7 mouse cellular contexts compared by ENCODE assay signal in genomic region chrX:12080095-12080903, GRCm38 (mm10).
DNase-seq lines count a peak whose midpoint lies in the region; ATAC-seq and TF ChIP-seq lines count a peak whose summit lies in the region.

No protein-coding gene starts in this region.

- H3K4me1 ChIP-seq in cerebellum, adult 2 months (ENCODE audit: control insufficient read depth, insufficient read depth, low read length) = peaks cover 6% of the 10 kb centered on the region
- peaks cover 15% of the 10 kb centered on the region for H3K4me1 ChIP-seq in forebrain, embryonic 16.5 days (replicated peaks; ENCODE audit: control insufficient read depth, insufficient read depth, low read length)
- peaks cover 18% of the 10 kb centered on the region for H3K4me1 ChIP-seq in hindbrain, embryonic 15.5 days (replicated peaks)

- peak overlapping the region; percentile 75 for H3K9ac ChIP-seq in forebrain, embryonic 16.5 days (replicated peaks; ENCODE audit: low read depth, low read length)
- H3K9ac ChIP-seq in hindbrain, embryonic 15.5 days = peak overlapping the region; percentile 66

- intact Hi-C loops in left cerebral cortex, postnatal 4 days (cut with DNase I) = loop anchor here (5.0 kb wide), 1 partner anchor 73 kb away; no protein-coding TSS in a partner anchor

- no peaks in the 10 kb centered on the region for H3K9me3 ChIP-seq in forebrain, embryonic 16.5 days (ENCODE audit: control insufficient read depth, low read length)
- no peaks in the 10 kb centered on the region for H3K9me3 ChIP-seq in hindbrain, embryonic 15.5 days

- TF ChIP-seq POLR2A in cerebellum, adult 2 months (IDR thresholded peaks at IDR 0.05; ENCODE audit: borderline replicate concordance, insufficient read depth, low read length) = peak; percentile 74

- H3K4me2 ChIP-seq in forebrain, embryonic 16.5 days (ENCODE audit: low read length) = peak overlapping the region; percentile 73
- H3K4me2 ChIP-seq in hindbrain, embryonic 15.5 days = peak overlapping the region; percentile 74

- peak overlapping the region; percentile 73 for H3K27ac ChIP-seq in cerebellum, adult 2 months (ENCODE audit: insufficient read depth, low read length)
- peak overlapping the region; percentile 91 for H3K27ac ChIP-seq in forebrain, embryonic 16.5 days (ENCODE audit: low read length)
- peak overlapping the region; percentile 89 for H3K27ac ChIP-seq in hindbrain, embryonic 15.5 days (replicated peaks)

- no peak for TF ChIP-seq CTCF in cerebellum, adult 2 months (IDR thresholded peaks at IDR 0.05; ENCODE audit: borderline replicate concordance, insufficient read depth, low read depth, low read length)

- peak; percentile 39 for ATAC-seq in forebrain, embryonic 16.5 days
- ATAC-seq in hindbrain, embryonic 15.5 days (ENCODE audit: low FRiP score, low read depth) = peak; percentile 31
- ATAC-seq in megakaryocyte-erythroid progenitor cell, adult 5-6 weeks (replicated peaks; ENCODE audit: low FRiP score, low TSS enrichment, poor library complexity, severe bottlenecking) = peak; percentile 30; the same call in 1 of the 2 replicates

- H3K36me3 ChIP-seq in forebrain, embryonic 16.5 days (ENCODE audit: control insufficient read depth, insufficient read depth) = no peaks in the 10 kb centered on the region
- H3K36me3 ChIP-seq in hindbrain, embryonic 15.5 days = no peaks in the 10 kb centered on the region

- 1% methylated on average over 28 of the region's 97 CpGs for WGBS in cerebellum, adult 2 months
- 3% methylated on average over 42 of the region's 97 CpGs for WGBS in forebrain, embryonic 16.5 days
- 1% methylated on average over 54 of the region's 97 CpGs for WGBS in hindbrain, embryonic 15.5 days

- peak; percentile 35 for DNase-seq in T-cell, adult 2 months (ENCODE audit: low spot score)
- DNase-seq in cerebellum, adult 2 months = peak; percentile 67 to 75
- DNase-seq in left cerebral cortex, postnatal 4 days = peak; percentile 68
- peak; percentile 41 for DNase-seq in spleen, adult 12 weeks (ENCODE audit: low spot score)

- no peaks in the 10 kb centered on the region for H3K27me3 ChIP-seq in cerebellum, adult 2 months (ENCODE audit: control insufficient read depth, insufficient read depth, low read length)
- H3K27me3 ChIP-seq in forebrain, embryonic 16.5 days (replicated peaks; ENCODE audit: control insufficient read depth, insufficient read depth, low read length) = peaks cover 18% of the 10 kb centered on the region; the same call in 1 of the 2 replicates
- H3K27me3 ChIP-seq in hindbrain, embryonic 15.5 days = peaks cover 46% of the 10 kb centered on the region

- peak overlapping the region; percentile 81 for H3K4me3 ChIP-seq in cerebellum, adult 2 months (replicated peaks; ENCODE audit: insufficient read depth, low read depth, low read length)
- peak overlapping the region; percentile 70 for H3K4me3 ChIP-seq in forebrain, embryonic 16.5 days (replicated peaks; ENCODE audit: low read length)
- H3K4me3 ChIP-seq in hindbrain, embryonic 15.5 days = peak overlapping the region; percentile 66

Comparison
In these comparisons a context has a peak if more than half of its experiments do, and no peak if none do; other contexts are left out.
1. Peak in every context shown above with its lines: DNase-seq, ATAC-seq, H3K4me3 ChIP-seq and H3K27ac ChIP-seq.